Mouse (Mus musculus): ENCODE data around the gene Chtop.

- TF ChIP-seq CTCF (IDR thresholded peaks at IDR 0.05; ENCODE audit: low read depth, low read length): no peak
- TF ChIP-seq GATA1 (IDR thresholded peaks at IDR 0.05; ENCODE audit: borderline replicate concordance, low read length): no peak
- TF ChIP-seq GATA2 (IDR thresholded peaks at IDR 0.05; ENCODE audit: borderline replicate concordance, low read depth, low read length): no peak
These were observed 46.7 kb upstream of the Chtop start for GRCm38 (mm10) chr3:90555954-90556353.

Measured in G1E (cell line).